Mouse (Mus musculus): ENCODE data around the gene Arl3. TPM values are rescaled to one million over a fixed set of nuclear protein-coding genes. Genes with fewer than 3 reads are reported as not detected.
A peak's percentile ranks its signal among the peaks of the same experiment; 100 is the strongest.

Arl3 gene
- polyA plus RNA-seq, 1 experiment: 227 TPM

GRCm38 (mm10) chr19:46501401-46502068 lies 71.5 kb downstream of the Arl3 start, which contains the start of gene Trim8:
Trim8 (plus strand) TSS chr19:46501702.
- no peak for TF ChIP-seq CTCF (IDR thresholded peaks at IDR 0.05; ENCODE audit: borderline replicate concordance, insufficient read depth, low read depth, low read length)
- TF ChIP-seq POLR2A (IDR thresholded peaks at IDR 0.05; ENCODE audit: borderline replicate concordance, insufficient read depth, low read length): peak; percentile 49; the same call in 1 of the 2 replicates
- peaks cover 10% of the 10 kb centered on the region for H3K4me1 ChIP-seq (ENCODE audit: control insufficient read depth, insufficient read depth, low read length)
- peak within 1 kb of the TSS; percentile 61 for H3K4me3 ChIP-seq (replicated peaks; ENCODE audit: insufficient read depth, low read depth, low read length)
- H3K27me3 ChIP-seq (ENCODE audit: control insufficient read depth, insufficient read depth, low read length): no peaks in the 10 kb centered on the region
- peak; percentile 84 to 86 for DNase-seq
- H3K27ac ChIP-seq (ENCODE audit: insufficient read depth, low read length): peak within 1 kb of the TSS; percentile 100
- WGBS: under 1% methylated on average over 63 of the region's 64 CpGs

- TF ChIP-seq CTCF (IDR thresholded peaks at IDR 0.05; ENCODE audit: borderline replicate concordance, insufficient read depth, low read depth, low read length) (no peak), POLR2A (IDR thresholded peaks at IDR 0.05; ENCODE audit: borderline replicate concordance, insufficient read depth, low read length) (no peak)
- Histone ChIP-seq H3K27ac (ENCODE audit: insufficient read depth, low read length) (peak overlapping the region; percentile 100), H3K4me1 (ENCODE audit: control insufficient read depth, insufficient read depth, low read length) (peaks cover 6% of the 10 kb centered on the region; the same call in 1 of the 2 replicates), H3K27me3 (ENCODE audit: control insufficient read depth, insufficient read depth, low read length) (no peaks in the 10 kb centered on the region), H3K4me3 (replicated peaks; ENCODE audit: insufficient read depth, low read depth, low read length) (peak overlapping the region; percentile 56)
- peak; percentile 55 to 63 for DNase-seq
- WGBS: under 1% methylated on average over 45 of the region's 50 CpGs
Observed at GRCm38 (mm10) chr19:46500581-46501341, 72.2 kb downstream of the Arl3 start.

GRCm38 (mm10) chr19:46499836-46500580 lies 73.0 kb downstream of the Arl3 start:
- DNase-seq: peak; percentile 93 to 98
- Histone ChIP-seq H3K4me3 (replicated peaks; ENCODE audit: insufficient read depth, low read depth, low read length) (peak overlapping the region; percentile 56), H3K27ac (ENCODE audit: insufficient read depth, low read length) (peak overlapping the region; percentile 54), H3K27me3 (ENCODE audit: control insufficient read depth, insufficient read depth, low read length) (no peaks in the 10 kb centered on the region), H3K4me1 (ENCODE audit: control insufficient read depth, insufficient read depth, low read length) (no peaks in the 10 kb centered on the region)
- under 1% methylated on average over 51 of the region's 52 CpGs for WGBS
- TF ChIP-seq POLR2A (IDR thresholded peaks at IDR 0.05; ENCODE audit: borderline replicate concordance, insufficient read depth, low read length): 0 out of 2 replicates have a peak, but pooled peaks have one; percentile 4
- TF ChIP-seq CTCF (IDR thresholded peaks at IDR 0.05; ENCODE audit: borderline replicate concordance, insufficient read depth, low read depth, low read length): no peak

- Histone ChIP-seq H3K27ac (ENCODE audit: insufficient read depth, low read length) (no peak overlapping the region), H3K4me1 (ENCODE audit: control insufficient read depth, insufficient read depth, low read length) (no peaks in the 10 kb centered on the region), H3K4me3 (replicated peaks; ENCODE audit: insufficient read depth, low read depth, low read length) (peak overlapping the region; percentile 56), H3K27me3 (ENCODE audit: control insufficient read depth, insufficient read depth, low read length) (no peaks in the 10 kb centered on the region)
- TF ChIP-seq POLR2A (IDR thresholded peaks at IDR 0.05; ENCODE audit: borderline replicate concordance, insufficient read depth, low read length) (0 out of 2 replicates have a peak, but pooled peaks have one; percentile 1), CTCF (IDR thresholded peaks at IDR 0.05; ENCODE audit: borderline replicate concordance, insufficient read depth, low read depth, low read length) (no peak)
- DNase-seq: no peak
- WGBS: under 1% methylated on average over 3 of the region's 3 CpGs
Observed at GRCm38 (mm10) chr19:46499539-46499835, 73.5 kb downstream of the Arl3 start.

GRCm38 (mm10) chr19:46497230-46497629 lies 75.8 kb downstream of the Arl3 start:
- TF ChIP-seq POLR2A (IDR thresholded peaks at IDR 0.05; ENCODE audit: borderline replicate concordance, insufficient read depth, low read length) (no peak), CTCF (IDR thresholded peaks at IDR 0.05; ENCODE audit: borderline replicate concordance, insufficient read depth, low read depth, low read length) (no peak)
- Histone ChIP-seq H3K27me3 (ENCODE audit: control insufficient read depth, insufficient read depth, low read length) (no peaks in the 10 kb centered on the region), H3K27ac (ENCODE audit: insufficient read depth, low read length) (no peak overlapping the region), H3K4me3 (replicated peaks; ENCODE audit: insufficient read depth, low read depth, low read length) (no peak overlapping the region), H3K4me1 (ENCODE audit: control insufficient read depth, insufficient read depth, low read length) (no peaks in the 10 kb centered on the region)
- no peak for DNase-seq
- WGBS: 74% methylated on average over 2 of the region's 2 CpGs

GRCm38 (mm10) chr19:46495136-46495535 lies 77.9 kb downstream of the Arl3 start:
- Histone ChIP-seq H3K4me3 (replicated peaks; ENCODE audit: insufficient read depth, low read depth, low read length) (no peak overlapping the region), H3K27me3 (ENCODE audit: control insufficient read depth, insufficient read depth, low read length) (no peaks in the 10 kb centered on the region), H3K27ac (ENCODE audit: insufficient read depth, low read length) (no peak overlapping the region), H3K4me1 (ENCODE audit: control insufficient read depth, insufficient read depth, low read length) (no peaks in the 10 kb centered on the region; the same call in 1 of the 2 replicates)
- WGBS: 84% methylated on average over 8 of the region's 8 CpGs
- no peak for DNase-seq
- no peak for TF ChIP-seq CTCF (IDR thresholded peaks at IDR 0.05; ENCODE audit: borderline replicate concordance, insufficient read depth, low read depth, low read length)
- TF ChIP-seq POLR2A (IDR thresholded peaks at IDR 0.05; ENCODE audit: borderline replicate concordance, insufficient read depth, low read length): no peak

- 22% methylated on average over 2 of the region's 2 CpGs for WGBS
- TF ChIP-seq POLR2A (IDR thresholded peaks at IDR 0.05; ENCODE audit: borderline replicate concordance, insufficient read depth, low read length) (no peak), CTCF (IDR thresholded peaks at IDR 0.05; ENCODE audit: borderline replicate concordance, insufficient read depth, low read depth, low read length) (no peak)
- Histone ChIP-seq H3K4me3 (replicated peaks; ENCODE audit: insufficient read depth, low read depth, low read length) (no peak overlapping the region), H3K4me1 (ENCODE audit: control insufficient read depth, insufficient read depth, low read length) (no peaks in the 10 kb centered on the region; the same call in 1 of the 2 replicates), H3K27me3 (ENCODE audit: control insufficient read depth, insufficient read depth, low read length) (no peaks in the 10 kb centered on the region), H3K27ac (ENCODE audit: insufficient read depth, low read length) (no peak overlapping the region)
- no peak for DNase-seq
Observed at GRCm38 (mm10) chr19:46490634-46491033, 82.4 kb downstream of the Arl3 start.

Data from cerebellum, adult 2 months (tissue).